Mouse (Mus musculus) monocyte, adult 2 months (primary cell): ENCODE results near the gene Exoc3l.
A peak's percentile ranks its signal among the peaks of the same experiment; 100 is the strongest.

ENCODE experiments used
- DNase-seq, 2 experiments: peaks; one replicate each; pipeline ENCODE4 v3.0.0; 2022; ENCODE audit warnings: low spot score in 2 of 2, low read depth in 1 of 2

The Exoc3l gene

DNA sequence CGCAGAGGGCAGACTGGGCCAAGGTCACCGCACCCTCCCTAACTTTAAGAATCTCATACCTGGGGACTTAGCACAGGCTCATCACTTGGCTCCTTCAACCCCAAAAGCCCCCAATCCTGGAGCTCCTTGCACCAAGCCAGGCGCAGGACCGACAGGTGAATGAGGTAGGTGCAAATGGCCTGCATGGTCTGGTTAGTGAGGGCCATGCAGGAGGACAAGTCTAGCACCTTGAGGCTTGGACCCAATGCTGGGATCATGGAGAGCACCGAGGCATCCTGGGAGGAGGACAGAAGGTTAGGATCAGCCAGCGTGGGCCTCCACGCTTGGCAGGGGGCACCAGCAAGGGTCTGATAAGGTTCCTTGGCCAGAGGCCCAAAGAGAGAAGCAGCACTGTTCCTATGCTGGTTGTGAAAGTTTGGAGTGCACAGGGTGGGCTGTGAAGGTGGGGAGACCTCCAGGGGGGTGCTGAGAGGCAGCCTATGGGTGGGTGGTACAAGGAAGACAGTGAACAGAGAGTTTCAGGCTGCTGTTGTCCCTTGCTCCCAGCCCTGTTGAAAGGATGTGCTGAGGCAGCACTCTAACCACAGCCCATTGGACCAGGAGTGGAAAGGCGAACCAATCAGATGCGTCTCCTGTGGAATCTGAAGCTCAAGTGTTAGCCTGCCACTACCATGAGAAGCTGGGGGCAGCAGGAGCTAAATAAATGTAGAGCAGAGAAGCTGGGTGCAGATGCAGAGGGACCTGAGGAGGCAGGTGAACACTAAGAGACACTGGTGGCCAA, 17.9 kb upstream of the Exoc3l start:
- no peak for DNase-seq

DNA sequence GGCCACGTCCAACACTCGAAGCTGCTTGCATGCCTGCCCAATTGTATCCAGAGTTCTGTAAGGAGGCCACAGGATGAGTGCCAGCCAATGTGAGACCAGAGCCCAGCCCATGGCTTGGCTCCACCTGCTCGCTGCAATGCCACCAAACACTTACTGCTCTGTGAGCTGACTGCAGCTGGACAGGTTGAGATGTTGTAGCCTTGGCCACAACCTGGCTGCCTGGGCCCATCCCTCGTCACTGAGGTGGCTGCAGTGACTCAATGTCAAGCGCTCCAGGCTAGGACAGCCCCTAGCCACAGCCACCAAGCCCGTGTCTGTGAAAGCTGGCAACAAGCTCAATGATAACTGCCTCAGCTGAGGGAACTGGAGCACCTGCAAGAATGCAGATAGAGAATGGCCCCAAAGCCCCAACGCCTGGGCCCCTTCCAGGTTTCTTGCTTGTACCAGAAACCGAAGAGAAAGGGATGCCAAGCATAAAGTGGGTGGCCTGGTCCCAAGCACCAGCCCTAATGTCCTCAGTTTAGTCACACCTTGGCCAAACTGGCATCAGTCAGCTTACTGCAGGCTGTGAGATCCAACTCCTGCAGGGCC, 17.1 kb upstream of the Exoc3l start:
- no peak for DNase-seq

DNA sequence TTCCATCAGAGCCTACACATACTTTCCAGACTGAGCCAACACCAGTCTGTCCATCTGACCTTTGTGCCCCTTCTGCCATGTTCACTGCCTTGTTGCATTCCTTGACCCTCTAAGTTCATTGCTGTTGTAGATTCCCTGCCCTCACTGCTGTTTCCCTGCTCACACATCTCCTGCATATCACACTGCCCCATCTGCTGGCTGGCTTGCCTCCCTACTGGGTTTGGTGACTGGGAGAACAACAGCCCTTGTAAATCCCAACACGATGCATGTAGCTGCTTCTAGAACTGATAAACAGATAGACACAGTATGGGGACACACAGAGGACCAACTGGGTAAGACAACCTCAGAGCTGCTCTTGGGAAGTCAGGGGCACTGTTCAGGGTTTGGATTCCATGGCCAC, 15.8 kb upstream of the Exoc3l start:
- DNase-seq, result no peak

DNA sequence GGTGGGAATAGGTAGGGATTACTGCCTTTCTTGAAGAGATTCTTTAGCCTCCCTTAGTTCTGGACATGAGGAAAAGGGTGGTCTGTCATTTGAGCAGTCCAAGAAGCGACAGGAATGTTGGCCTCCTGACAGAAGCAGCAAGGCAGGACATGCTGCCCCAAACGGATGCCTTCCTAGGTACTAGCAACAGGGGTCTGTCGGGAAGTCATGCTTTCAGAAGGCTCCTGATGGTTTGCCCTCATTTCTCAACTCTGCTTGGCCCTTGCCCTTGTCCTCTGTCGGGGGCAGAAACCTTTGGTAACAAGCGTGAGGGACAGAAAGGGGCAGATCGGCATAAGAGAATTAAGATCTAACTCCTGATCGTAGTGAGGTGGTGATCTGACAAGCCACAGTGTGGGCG, 14.2 kb upstream of the Exoc3l start:
- no peak for DNase-seq

DNA sequence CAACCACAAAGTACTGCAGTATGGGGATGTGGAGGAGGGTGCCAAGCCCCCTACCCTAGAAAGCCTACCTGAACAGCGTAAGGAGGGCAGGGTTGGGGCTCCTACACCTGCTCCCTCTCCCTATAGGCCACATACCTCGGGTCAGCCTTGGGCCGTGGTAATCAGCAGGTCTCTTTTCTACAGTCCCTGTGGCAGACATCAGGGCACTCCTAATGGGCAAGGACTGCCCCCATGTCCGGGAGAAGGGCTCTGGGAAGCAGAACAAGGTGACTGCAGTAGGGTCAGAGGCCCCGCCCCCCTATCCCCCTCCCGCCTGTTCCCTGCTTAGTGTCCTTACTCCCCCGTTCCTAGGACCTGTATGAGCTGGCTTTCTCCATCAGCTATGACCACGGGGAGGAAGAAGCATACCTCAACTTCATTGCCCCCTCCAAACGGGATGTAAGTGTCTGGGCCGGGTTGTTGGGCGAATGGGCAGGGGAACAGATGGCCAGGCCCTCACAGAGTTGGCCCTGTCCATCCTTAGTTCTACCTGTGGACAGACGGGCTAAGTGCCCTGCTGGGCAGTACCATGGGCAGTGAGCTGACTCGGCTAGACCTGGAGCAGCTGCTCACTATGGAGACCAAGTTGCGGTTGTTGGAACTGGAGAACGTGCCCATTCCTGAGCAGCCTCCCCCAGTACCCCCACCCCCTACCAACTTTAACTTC, 13.4 kb upstream of the Exoc3l start:
- no peak for DNase-seq

DNA sequence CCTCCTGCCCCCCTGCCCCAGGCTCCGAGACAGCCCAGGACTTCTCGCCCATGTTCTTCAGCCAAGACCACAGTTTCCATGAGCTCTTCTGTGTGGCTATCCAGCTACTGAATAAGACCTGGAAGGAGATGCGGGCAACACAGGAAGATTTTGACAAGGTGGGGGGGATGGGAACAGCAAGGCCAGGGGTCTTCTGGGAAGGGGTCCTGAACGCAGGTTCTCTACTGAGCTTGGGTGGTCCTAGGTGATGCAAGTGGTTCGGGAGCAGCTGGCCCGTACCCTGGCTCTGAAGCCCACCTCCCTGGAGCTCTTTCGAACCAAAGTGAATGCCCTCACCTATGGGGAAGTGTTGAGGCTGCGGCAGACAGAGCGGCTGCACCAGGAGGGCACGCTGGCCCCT, 12.5 kb upstream of the Exoc3l start:
- no peak for DNase-seq

DNA sequence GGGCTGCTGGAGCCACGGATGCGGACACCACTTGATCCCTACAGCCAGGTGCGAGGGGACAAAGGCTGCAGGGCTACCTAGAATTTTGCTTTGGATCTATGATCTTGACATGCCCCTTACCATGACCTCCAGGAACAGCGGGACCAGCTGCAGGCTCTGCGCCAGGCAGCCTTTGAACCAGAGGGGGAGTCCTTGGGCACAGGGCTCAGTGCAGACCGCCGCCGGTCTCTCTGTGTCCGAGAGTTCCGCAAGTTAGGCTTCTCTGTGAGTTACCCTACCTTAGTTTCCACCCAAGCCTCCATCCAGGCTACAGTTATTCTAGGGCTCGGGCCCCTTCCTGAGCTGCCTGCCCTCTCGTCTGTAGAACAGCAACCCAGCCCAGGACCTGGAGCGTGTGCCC, 11.8 kb upstream of the Exoc3l start:
- no peak for DNase-seq

DNA sequence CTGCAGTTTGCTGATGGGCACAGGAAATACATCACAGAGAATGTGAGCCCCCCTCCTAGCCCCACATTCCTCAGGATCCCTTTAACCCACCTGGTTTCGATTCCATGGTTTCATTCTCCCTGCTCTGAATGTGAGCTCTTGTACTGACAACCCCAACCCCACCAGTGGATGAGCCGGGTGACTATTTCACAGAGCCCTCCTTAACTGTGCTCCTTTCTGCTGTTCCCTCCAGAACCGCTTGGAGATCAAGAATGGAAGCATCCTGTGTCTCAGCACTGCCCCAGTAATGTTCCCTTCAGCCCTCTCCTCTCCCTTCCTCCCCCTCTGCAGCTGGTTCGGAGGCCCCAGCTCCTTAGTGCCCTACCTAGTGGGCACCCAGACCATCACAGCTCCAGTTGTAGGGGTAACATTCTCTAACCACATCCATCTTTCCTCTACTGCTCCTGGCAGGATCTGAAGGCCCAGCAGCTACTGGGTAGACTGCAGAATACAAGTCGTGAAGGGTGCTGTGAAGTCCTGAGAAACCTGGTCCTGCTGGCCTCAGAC, 10.3 kb upstream of the Exoc3l start:
- no peak for DNase-seq

DNA sequence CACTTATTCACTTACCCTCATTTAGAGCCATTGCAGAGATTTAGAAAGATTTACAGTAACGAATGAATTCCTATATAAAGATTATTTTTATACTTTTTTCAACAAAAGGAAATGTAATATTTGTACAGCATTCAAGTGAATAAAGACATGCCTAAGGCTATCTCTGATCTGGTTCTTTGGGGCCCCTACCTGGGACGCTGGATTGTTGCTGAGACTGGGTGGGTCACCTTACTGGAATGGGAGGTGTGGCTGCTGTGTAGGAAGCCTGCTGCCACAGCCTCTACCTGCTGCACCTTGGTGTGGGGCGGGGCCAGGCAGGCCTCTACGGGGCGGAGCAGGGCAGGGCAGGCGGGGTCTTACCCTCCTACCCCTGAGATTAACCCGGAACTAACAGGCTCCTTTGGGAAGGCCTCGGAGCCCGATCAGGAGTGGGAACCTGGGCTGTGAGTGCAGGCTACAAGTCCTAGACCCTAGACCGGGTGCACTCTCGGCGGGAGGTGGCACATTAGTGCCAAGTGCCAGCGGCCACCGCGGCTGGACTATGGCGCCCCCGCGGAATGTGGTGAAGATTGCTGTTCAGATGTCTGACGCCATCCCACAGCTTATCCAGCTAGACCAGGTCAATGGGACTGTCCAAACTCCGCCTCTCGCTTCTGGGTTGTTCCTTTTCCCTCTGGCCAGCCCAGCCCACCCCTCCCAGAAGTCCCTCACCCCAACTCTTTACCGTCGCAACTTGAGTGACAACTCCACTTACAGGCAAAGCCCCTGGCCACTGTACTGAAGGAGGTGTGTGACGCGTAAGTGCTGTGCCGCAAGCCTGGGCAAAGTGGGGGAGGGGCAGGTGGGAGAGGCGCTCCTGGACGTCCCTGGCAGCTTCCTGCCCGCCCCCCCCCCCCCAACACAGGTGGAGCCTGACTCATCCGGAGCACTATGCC, 9.6 kb upstream of the Exoc3l start, which contains the start of gene Elmo3:
Gene Elmo3, plus strand, starts transcription at position 391 of the 935 bp plus-strand sequence.
- no peak for DNase-seq

DNA sequence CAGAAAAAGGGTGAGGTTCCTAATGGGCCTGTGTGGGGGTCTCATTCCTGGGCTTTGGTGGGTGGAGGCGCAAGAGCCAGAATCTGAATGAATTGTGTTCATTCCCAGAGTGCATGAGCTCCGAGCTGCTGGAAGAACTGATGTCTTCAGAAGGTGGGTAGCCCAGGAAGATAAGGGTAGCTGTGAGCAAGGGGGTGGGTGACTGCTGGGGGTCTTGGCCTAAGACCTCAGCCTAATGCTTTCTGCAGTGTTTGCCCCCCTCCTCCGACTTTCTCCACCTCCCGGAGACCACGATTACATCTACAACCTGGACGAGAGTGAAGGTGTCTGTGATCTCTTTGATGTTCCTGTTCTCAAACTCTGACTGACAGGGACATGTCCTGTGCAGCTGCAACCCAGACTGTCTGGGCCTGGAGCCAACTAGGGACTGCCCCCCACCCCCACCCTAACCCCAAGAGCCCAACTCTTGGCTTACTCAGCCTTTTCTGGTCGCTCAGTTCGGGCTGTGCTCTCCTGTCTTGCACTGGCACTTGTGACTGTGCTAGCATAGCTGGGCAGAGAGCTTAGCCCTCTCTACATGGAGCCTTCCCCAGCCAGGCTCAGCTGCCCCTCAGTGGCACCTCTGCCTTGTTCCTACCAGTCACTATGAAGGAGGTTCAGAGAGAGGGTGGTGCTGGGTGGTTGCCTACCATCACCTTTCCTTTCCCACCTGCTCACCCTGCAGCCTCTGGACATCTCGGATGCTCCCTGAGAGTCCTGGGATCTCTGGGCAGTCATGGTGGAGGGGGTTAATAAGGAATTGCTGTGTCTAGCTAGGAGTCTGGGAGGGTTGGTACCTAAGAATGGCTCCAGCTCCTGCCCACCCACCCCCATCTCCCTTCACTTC, 8.7 kb upstream of the Exoc3l start:
- no peak for DNase-seq

DNA sequence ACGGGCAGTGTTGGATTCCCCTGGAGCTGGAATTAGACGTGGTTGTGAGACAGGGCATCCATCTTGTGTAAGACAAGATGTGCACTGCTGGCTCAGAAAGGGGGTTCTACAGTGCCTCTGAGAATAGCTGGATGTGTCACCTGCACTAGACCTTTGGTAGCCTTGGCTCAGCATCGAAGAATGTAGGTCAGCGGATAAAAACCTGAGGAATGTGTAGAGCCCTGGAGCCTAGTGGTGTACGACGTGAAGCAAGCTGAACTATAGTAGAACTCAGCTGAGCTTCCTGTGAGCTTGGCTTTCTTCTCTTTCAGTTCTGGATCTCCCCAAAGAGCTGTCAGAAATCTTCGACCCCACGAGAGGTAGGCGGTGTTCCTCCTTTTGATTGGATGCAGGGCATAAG, 8.0 kb upstream of the Exoc3l start:
- no peak for DNase-seq

DNA sequence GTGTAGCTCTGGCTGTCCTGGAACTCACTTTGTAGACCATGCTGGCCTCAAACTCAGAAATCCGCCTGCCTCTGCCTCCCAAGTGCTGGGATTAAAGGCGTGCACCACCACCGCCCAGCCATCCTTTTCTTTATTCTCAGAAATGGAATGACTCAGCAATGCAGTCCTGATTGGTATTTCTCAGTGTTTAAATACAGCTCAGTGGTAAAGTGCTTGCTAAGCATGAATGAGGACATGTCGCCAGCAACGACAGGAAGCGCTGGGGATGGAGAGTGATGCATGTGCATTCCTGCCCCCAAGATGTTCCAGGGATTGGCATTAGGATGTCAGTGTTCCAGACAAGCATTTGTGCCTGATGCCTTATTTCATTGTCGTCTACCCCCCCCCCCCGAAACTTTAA, 7.5 kb upstream of the Exoc3l start:
- no peak for DNase-seq

DNA sequence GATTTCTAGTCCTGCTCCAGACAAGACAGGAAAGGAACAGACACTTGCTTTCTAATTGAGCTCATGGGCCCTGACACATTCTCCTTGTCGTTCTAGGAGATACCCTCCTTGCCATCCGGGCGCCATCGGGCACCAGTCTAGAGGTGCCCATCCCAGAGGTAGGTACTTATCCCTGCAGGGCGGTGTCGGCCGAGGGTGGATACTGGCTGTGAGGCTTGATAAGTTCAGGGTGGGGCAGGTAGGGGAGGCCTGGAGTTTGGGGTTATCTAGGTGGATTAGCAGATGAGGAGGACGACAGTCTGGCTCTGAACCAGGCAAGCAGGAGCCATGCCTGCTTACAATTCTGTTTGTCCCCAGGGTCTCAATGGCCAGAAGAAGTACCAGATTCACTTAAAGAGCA, 4.1 kb upstream of the Exoc3l start:
- DNase-seq, result no peak

DNA sequence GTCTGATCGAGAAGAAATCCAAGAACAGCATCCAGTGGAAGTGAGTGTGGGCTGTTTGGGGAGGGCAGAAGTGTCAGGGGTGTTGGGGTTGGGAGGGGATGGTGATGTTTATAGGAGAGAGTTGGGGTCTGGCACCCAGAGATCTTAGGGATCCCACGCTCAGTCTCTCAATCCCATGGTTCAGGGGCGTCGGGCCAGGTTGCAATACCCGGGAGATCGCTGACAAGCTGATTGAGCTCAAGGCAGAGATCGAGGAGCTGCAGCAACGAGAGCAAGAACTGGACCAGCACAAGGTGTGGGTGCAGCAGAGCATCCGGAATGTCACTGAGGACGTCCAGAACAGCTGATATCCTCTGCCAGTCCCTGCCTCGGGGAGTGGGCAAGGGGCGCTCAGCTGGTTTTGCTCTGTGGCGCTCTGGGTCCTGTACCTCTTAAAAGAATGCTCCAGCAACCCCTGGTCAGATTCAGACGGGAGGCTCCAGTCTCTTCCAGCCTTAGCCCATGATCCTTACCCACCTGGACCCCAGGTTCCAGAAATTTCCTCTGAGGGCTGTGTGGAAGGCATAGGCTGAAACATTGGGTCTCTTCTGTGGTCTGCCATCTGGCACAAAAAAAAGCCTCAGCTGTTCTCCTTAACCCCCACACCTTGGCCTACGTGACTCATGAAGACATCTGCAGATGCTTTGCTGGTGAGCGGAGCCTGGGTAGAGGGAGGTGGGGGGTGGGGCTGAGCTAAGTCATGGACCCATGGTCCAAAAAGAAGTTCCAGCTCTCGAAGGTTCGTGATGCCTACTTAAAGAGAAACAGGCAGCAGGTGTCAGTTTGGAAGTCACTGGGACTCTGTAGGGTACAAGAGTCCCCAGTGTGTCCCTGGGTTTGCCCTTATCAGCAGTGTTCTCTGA, 2.7 kb upstream of the Exoc3l start:
- no peak for DNase-seq

DNA sequence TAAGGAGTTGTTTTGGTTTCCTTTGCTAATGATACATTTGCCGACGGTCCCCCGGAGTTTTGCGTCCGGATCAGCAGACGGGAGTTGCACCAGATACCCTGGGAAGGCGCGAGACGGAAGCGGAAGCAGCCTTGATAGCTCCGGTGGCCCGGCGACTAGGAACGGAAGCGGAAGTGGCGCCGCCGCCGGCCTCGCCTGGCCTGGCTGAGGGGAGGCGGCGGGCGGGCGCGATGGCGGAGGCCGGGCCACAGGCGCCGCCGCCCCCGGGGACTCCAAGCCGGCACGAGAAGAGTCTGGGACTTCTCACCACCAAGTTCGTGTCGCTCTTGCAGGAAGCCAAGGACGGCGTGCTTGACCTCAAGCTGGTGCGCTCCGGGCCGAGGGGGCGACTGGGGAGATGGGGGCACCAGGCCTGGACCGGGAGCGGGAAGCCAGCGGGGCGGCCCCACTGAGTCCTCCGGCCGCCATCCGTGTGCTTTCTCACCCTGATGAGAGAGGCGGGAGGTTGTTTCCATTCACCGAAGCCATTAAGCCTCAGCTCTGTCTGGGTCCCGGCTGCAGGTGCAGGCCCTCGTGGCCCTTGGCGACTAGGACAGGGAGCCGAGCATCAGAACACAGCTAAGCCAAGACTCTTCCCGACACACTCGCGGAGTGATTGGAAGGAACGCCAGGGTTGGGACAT, 1.8 kb upstream of the Exoc3l start, which contains the start of gene E2f4:
Gene E2f4, plus strand, starts transcription at position 153 of the 682 bp plus-strand sequence.
- peak; percentile 77 to 79 for DNase-seq

DNA sequence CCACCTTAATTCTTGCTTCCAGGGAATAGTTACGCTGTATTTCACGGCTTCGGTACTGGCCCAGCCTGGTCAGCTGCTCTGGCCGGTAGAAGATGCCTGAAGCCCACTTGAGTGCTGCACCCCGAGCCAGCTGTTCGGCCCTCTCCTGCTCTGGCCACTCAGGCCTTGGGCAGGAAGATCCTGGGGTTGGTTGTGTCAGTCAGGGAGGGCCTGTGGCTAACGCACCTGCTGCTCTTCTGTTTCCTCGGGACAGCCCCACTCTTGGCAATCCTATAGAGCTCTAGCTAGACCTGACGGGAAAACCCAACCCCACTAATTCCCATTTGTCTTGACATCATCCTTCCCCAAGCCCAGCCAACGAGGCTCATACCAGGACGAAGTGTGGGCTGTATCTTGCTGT, 645 bp downstream of the Exoc3l start:
- DNase-seq, result no peak

DNA sequence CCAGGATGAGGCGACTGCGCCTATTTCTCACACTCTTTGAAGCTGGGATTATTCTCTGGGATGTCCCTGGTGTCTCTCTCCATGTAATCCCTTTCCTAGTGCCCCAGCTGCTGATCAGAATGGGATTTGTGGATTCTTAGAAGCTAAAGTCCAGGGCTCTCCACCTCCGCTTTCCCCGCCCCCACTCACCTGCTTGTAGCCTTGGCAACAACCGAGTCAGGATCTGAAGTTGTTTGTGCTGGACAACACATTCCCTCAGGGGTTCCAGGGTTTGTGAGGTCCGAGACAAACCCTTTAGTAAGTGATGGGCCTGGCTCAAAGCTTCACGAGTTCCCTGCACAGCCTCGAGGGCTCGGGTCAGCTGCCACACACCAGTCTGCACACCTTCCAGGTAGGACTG, 1.1 kb downstream of the Exoc3l start:
- no peak for DNase-seq

DNA sequence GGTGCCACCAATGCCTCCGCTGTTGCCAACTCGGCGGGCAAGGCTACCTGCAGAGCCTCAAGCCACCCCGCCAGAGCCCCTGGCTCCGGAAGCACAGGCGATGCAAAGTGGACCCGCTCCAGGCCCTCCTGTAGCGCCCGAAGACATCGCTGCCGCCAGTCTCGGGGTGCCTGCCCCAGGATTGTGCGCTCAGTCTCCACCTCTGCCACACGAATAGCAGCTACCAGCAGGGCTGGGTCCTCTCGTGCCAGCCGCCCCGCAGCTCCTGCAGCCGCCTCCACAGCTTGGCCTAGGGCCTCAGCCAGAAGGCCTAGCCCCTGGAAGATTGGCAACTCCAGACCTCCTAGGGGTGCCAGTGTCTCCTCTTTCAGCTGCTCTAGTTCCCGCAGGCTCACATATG, 2.5 kb downstream of the Exoc3l start:
- DNase-seq, result no peak
